Mouse (Mus musculus) regulatory T cell (primary cell): ENCODE measurements around the gene Srd5a3.
"Not testable (repeated sequence)": the region's sequence is repeated elsewhere in the genome, so short reads cannot be mapped to it uniquely, and the experiment has no call there.

Source experiments
- in situ Hi-C: fragments of 300-600 bp; cut with MboI, MseI; formaldehyde crosslinking; loops from one replicate; pipeline ENCODE4 v1.15.1; 2025; ENCODE audit warnings: high pct_unique_total_duplicates

Srd5a3 gene

DNA sequence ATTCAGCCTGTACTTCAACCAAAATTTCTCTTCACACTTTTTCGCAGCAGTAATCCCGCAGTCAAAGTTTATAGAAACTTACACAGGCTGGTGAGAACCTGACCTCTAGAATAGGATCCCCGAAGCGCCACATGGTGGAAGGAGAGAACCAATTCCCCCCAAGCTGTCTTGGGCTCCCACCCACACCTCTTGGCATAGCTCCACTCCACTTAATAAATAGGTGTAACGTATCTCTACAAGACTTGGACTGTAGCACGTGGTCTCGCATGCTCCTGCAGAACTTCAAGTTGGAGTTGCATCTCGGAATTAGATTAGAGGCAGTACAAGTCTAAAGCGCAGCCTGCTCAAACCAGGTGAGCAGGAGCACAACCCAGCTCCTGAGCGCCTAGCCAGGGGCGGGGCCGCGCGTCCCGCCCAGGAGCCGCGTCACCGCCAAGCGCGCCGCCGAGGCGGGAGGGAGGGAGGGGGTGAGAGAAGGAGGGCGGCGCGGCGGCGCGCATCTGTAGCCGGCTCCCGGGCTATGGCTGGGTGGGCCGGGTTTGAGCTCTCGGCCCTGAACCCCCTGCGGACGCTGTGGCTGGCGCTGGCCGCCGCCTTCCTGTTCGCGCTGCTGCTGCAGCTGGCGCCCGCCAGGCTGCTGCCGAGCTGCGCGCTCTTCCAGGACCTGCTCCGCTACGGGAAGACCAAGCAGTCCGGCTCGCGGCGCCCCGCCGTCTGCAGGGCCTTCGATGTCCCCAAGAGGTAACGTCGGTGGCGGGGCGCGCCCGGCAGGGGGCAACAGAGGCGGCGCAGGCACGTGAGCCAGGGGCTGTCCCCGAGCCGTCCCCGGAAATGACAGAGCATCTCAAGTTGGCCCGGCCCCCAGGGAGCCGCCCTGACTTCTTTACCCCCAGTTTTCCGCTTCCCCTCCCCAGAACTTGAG, at the start of gene Srd5a3:
Gene Srd5a3 (plus strand): TSS at position 464 of the 922 bp plus-strand sequence.
- in situ Hi-C loops = loop anchor here (25.0 kb wide), 1 partner anchor 397 kb away; the partner anchor contains the start of gene Exoc1

DNA sequence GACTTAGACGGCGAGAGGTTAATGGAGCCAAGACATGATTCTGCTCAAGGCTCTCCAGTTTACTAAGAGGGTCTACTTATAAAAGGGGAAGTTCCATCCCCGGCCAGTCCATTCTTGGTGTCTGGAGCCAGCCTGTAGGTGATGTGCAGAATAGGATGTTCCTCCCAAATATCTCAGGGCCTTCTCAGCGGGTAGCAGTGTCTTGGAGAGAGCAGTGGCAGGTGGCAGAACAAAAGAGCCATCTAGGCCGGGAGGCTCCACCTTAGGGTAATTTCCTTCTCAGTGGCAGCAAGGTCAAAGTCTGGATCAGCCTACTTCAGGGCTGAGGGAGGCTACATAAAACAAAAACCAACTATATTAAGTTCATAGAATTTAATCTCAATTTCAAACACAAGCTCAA, 36.3 kb upstream of the Srd5a3 start:
- in situ Hi-C loops = not testable (repeated sequence)

DNA sequence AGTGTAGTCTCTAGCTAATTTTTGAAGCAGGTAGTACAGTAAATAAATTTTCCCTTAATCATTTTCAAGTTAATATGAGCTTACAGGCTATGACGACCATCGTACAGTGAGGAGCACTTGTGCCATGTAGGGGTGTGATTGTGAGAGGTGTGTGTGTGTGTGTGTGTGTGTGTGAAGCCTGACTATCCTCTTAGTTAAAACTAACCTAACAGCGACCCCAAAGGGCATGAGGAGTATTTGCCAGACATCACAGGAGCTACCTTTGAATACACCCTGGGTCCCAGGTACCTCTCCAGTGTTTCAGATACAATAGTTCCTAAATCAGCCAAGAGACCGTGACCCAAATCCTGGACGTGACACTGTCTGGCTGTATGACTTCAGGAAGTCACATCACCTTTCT, 32.8 kb upstream of the Srd5a3 start:
- in situ Hi-C loops = no loop called here

DNA sequence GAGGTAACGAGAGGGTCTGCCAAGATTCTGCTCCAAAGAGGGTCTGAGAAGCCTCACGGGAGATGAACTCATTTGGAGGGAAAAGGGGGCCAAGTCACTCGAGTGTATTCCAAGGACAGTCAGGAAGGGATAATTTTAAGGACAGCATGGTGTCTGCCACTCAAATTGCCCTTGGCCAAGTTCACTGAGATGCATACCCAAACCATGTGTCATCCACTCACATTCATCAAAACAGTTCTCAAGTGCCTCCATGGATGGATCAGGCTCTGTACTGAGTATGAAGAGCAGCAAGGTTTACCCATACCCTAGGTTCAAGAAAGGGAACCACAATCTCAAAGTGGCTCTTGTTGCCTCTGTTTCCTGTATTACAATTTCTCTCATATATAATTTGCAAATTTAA, 31.6 kb upstream of the Srd5a3 start:
- in situ Hi-C loops = no loop called here

DNA sequence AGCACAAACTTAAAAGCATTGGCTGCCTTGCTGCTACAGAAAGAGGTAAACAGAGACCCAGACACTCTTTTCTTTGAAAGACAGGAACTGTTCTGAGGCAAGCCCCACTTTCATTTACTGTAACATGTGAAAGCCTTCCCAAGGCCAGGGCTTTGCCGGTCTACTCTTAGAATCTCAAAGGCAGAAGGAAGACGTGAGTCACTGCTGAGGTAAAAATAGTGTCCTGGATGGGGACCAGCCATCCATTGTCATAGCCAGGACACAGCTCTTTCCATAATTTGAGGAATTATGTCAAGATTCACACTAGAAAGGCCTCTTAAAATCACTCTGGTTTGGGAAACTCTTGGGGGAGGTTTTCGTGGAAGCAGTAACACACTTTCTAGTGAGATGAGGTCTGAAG, 28.9 kb upstream of the Srd5a3 start:
- in situ Hi-C loops = loop anchor here (5.0 kb wide), 1 partner anchor 39 kb away; no protein-coding TSS in a partner anchor

DNA sequence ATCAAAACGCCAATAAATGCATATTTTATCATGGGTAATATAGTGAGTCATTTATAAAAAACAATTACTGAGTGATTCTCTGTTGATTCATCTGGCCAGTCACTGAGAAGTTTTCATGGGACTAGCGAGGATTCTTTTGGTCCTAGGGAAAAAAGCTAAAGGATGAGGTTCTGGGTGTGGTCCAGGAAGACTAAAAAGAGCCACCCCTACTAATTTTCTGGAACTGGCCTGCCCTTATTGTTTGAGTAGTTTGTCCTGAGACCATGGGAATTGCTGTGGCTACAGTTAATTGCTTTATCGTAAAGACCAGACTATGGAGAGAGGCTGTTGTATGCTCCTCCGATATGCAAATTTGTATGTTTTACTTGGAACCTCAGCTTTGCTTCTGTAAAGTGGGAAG, 28.1 kb upstream of the Srd5a3 start:
- in situ Hi-C loops = loop anchor here (5.0 kb wide), 1 partner anchor 40 kb away; no protein-coding TSS in a partner anchor

DNA sequence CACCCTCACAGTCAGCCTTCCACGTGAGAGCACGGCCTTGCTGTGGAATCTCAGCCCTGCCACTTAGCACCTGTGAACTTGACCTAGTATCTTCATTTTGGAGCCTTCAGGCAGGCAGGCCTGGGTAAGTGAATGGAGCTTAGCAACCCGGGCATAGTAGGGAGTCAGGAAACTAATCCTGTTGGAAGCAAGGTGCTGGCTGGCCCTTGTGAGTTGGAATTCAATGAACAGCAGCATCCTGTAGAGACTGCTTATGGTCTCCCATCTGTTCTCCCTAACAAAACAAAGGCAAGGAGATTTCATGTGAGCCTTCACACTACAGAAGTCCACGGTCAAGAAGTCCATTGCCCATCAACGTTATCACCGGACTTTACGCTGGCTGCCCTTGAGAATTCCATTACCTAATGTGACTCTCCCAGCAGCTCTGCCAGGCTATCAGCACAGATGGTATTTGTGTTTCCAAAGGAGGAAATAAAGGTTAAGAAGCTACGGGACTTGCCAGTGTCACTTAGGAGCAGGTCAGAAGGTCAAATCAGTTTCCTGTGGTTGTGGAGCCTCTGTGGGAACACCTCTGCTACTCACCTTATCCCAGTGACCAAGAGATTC, 24.5 kb upstream of the Srd5a3 start:
- in situ Hi-C loops = loop anchor here (5.0 kb wide), 2 partner anchors 103 to 243 kb away; no protein-coding TSS in a partner anchor

DNA sequence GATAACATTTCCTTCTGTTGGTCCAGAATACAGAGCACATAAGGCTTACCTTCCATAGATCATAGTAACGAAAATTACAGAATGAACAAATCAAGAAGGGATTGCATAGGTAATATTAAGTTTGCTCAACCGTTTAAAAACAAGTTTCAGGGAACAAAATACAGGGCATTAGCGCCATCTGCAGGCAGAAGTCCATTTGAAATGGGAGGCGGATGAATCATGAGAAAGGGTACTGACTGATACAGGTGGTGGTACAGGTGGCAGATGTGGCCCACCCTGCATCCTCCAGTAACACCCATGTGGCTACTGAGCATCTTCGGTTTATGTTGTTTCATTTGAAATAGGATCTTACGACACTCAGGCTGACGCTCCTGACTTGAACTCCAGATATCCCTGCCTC, 21.6 kb upstream of the Srd5a3 start:
- in situ Hi-C loops = loop anchor here (5.0 kb wide), 2 partner anchors 106 to 246 kb away; no protein-coding TSS in a partner anchor

DNA sequence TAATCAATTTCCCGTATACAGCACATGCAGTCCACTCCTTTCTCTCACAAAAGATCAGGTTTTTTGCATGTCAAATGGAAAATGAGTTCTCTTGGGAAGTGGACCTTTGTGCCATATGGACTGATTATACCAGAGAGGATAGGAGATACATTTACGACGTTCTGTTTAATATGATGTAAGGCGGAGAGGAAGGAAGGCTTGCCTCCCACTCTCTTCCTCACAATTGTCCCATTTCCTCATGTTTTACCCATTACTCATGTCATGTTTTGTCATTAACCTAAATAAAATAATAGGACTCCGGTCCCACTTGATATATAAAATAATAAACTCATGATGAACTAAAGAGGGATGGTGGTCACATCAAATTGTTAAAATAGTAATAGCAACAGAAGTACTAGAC, 19.4 kb upstream of the Srd5a3 start:
- in situ Hi-C loops = loop anchor here (10.0 kb wide), 1 partner anchor 86 kb away; no protein-coding TSS in a partner anchor

DNA sequence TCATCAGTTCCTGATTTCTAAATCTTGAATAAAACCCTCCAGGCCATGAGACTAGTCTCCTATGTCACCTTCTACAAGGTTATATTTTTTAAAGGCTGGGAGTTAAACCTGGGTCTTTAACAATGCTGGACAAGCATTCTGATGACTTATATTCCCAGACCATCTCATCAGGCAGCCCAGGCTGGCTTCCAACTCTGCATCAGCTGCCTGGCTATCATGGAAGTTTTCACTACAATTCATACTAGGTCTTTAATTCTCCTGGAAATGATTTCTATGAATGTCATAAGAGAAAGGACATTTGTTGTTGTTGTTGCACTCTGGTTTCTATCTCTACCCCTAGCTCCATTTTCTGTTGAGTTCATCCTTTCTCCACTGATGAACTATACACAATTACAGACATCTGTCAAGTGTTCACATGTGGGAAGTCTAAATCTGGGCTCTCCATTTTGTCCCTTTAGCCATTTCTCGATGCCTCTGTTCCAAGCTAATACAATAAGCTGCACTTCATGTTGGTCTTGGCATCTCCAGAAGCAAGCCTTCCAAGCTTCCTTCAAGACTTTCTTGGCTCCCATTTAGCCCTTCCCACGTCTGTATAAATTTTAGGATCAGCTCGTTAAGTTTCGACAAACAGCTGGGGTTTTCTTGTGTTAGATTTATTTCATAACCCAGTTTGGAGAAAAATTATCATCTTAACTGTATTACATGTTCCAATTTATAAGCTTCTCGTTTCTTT, 12.3 kb upstream of the Srd5a3 start:
- in situ Hi-C loops = loop anchor here (10.0 to 25.0 kb wide), 2 partner anchors 93 to 410 kb away; partner anchors contain the start of gene Exoc1

DNA sequence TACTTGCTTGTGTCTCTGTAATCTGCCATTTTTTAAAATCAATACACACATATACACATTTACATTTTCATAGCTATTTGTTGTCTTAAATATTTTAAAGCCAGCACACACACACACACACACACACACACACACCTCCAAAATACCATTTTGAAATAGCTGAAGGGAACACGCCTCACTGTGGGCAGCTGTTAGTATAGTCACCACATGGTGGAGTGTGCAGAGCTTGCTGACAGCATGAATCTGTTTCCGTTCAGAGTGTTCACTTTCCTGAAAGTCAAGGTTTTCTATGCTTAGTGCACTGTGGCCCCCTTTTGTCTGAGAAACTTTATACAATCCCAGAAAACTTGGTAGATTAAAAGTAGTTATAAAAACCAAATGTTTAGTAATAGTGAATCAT, 9.8 kb upstream of the Srd5a3 start:
- in situ Hi-C loops = loop anchor here (25.0 kb wide), 1 partner anchor 407 kb away; the partner anchor contains the start of gene Exoc1

DNA sequence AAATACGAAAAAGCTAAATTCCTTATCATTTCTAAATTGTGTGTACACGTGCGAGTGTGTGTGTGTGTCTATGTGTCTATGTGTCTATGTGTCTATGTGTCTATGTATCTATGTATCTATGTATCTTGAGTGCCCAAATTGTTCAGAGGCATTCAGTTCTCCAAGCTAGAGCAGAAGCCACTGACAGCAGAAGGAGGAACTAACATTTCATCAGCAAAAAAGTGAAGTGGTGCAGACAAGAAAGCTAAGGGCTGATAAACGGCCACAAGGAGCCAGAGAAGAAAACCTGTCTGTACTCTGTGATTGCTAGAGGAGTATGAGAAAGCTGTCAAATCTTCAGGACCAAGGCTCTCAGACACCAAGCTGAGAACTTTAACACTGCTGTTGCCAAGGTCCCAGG, 8.1 kb upstream of the Srd5a3 start:
- in situ Hi-C loops = loop anchor here (25.0 kb wide), 1 partner anchor 405 kb away; the partner anchor contains the start of gene Exoc1

DNA sequence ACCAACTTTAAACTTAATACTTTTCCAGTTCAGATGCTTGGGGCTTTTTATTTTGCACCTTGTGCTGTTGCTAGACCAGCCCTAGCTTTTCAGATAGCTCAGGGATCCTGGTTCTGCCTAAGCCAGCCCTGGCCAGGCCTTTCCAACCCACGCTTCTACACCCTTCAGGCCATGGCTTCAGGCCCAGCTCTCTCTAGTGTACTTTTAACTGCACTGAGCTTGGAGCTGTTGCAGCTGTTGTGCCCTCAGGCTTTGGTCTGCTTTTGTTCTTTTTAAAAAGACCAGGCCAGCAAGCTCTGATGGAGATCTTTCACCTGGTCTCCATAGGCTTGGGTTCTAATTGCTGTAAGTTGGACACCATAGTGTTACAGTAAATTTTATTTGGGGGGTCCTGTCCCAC, 4.4 kb upstream of the Srd5a3 start:
- in situ Hi-C loops = loop anchor here (25.0 kb wide), 1 partner anchor 402 kb away; the partner anchor contains the start of gene Exoc1

DNA sequence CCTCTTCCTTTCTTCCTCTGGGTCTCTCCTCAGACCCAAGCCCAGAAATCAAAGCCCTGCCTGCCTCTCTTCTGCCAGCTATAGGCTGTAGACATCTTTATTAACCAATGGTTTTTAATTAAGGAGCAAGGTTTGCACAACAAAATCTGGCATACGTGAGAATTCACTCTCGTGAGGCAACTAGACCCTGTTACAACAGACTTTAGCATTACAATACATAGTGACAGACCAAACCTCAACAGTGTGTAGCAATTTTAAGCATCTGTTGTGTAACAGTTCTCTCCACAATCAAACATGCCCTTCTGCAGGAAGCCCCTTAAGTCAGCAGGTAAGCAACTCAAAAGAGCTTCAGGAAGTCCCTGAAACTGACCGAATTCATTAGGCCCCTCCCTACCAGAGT, 3.8 kb upstream of the Srd5a3 start:
- in situ Hi-C loops = loop anchor here (25.0 kb wide), 1 partner anchor 401 kb away; the partner anchor contains the start of gene Exoc1

DNA sequence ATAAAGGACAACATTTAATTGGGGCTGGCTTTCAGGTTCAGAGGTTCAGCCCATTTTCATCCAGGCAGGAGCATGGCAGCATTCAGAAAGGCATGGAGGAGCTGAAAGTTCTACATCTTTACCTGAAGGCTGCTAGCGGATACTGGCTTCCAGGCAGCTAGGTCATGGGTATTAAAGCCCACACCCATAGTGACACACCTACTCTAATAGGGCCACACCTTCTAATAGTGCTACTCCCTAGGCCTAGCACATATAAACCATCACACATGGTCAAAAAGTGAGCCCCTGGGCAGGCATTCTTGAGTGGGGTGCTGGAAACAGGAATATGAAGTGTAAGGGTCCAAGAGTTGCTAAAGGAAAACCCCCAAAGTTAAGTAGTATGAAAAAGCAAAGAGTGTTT, 2.5 kb upstream of the Srd5a3 start:
- in situ Hi-C loops = loop anchor here (25.0 kb wide), 1 partner anchor 400 kb away; the partner anchor contains the start of gene Exoc1

DNA sequence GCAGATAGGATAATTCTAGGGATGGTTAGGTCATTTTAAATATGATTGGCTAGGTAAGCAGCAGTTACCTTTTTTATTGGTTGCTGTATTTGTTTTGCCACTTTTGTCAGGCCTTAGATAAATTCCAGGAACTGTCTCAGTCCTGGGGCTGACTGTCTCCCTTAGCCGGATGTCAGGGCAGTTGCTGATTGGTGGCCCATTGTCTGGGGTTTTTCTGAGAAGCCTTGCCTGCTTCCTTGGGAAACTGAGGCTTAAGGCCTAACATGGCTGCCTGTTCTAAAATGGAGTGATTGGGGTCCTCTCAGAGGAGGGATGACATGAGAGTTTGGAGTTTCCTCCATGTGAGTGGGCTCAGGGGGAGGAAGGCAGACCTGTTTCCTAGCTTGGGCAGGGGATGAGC, 2.0 kb upstream of the Srd5a3 start:
- in situ Hi-C loops = loop anchor here (25.0 kb wide), 1 partner anchor 399 kb away; the partner anchor contains the start of gene Exoc1

DNA sequence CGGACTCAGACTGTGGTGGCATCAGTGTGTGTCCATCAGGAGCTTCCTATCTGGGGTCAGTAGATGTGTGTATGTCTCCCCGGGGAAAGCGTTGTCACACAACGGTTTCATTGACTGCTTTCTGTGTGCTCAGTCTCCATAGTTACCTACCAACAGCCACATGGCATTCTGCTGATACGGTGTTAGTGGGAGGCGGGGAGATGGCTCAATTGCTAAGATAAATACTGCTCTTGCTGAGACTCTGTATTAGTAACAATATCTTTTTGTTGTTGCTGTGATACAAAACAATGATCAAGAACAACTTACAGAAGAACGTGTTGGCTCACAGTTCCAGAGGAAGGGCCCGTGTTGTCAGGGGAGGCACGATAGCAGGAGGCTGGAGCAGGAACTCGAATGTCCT, 1.6 kb upstream of the Srd5a3 start:
- in situ Hi-C loops = loop anchor here (25.0 kb wide), 1 partner anchor 399 kb away; the partner anchor contains the start of gene Exoc1

DNA sequence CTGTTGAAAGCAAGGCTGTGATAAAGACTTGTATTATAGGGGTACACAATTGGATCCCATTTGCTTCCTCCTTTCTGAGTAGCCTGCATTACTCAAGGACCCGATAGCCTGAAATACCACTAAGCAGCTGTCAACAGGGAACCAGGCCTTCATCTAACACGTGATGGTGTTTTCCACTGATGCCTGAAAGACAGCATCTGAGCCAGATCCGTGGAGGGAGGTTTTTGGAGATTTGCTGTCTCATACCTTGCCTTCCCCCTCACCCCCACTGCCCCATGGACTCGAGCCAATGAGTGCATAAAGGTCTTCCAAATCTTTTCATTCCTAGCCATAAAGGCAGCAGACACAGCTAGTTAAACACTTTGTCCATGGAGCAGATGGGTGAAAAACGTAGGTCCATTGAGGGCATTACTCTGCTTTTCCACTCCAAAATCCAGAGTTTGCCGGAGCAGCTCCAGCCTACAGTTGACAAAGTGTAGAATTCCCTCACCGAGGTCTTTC, 850 bp upstream of the Srd5a3 start:
- in situ Hi-C loops = loop anchor here (25.0 kb wide), 1 partner anchor 398 kb away; the partner anchor contains the start of gene Exoc1

DNA sequence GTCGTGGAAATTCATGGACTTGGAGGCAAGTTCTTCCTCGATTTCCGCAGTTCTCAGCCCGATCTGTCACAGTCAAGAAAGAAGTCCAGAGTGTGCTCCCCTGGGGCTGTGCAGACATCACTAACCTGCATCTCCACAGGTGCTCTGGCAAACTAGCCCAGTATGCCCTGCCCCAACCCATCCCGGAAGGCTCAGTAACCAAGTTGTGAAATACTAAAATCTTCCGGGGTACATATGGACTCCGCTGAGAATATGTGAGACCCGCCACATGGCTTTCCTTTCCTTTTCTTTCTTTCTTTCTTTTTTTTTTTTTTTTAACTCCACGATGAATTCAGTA, 627 bp downstream of the Srd5a3 start:
- in situ Hi-C loops = loop anchor here (25.0 kb wide), 1 partner anchor 397 kb away; the partner anchor contains the start of gene Exoc1

DNA sequence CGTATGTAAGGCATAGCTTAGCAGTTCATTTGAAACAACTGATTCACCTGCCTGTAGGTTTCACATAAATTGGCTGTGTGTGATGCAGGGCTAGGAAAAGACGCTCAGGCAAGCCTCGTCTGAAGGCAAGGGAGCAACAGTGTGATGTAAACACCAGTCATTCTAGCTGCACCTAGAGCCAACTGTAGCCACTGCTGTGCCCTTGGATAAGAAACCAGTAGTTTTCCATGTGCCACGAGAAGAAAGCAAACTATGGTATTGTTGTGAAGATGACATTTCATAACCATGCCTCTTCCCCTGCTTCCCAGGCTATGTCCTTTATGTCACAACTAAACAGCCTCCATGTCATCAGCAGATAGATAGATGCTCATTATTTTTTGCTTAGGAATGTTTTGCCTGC, 3.3 kb downstream of the Srd5a3 start:
- in situ Hi-C loops = loop anchor here (25.0 kb wide), 1 partner anchor 394 kb away; the partner anchor contains the start of gene Exoc1

DNA sequence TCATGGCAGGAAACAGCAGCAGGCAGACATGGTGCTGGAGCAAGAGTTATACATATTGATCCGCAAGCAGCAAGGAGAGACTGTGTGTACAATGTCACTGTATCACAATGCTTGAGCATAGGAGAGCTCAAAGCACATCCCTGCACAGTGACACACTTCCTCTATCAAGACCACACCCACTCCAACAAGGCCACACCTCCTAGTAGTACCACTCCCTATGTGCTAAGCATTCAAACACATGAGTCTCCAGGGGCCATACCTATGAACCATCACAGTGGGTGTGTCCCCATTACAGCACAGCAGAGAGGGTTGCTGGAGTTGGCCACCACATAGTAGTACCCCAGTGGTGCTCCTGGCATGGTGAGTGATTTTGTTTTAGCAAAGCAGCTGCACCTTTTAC, 6.3 kb downstream of the Srd5a3 start:
- in situ Hi-C loops = loop anchor here (25.0 kb wide), 1 partner anchor 391 kb away; the partner anchor contains the start of gene Exoc1
